Mouse (Mus musculus): ENCODE data around the gene Srebf2. TPM values are rescaled to one million over a fixed set of nuclear protein-coding genes. Genes with fewer than 3 reads are reported as not detected.
A peak's percentile ranks its signal among the peaks of the same experiment; 100 is the strongest.
"Not testable (repeated sequence)": the region's sequence is repeated elsewhere in the genome, so short reads cannot be mapped to it uniquely, and the experiment has no call there.

The Srebf2 gene
- total RNA-seq, 2 experiments from 2014 or later, result 9.0 to 11.2 TPM

GRCm38 (mm10) chr15:82244805-82245161, 97.8 kb downstream of the Srebf2 start:
- ATAC-seq (replicated peaks; ENCODE audit: low FRiP score, poor library complexity, severe bottlenecking), result not testable (repeated sequence)

DNA sequence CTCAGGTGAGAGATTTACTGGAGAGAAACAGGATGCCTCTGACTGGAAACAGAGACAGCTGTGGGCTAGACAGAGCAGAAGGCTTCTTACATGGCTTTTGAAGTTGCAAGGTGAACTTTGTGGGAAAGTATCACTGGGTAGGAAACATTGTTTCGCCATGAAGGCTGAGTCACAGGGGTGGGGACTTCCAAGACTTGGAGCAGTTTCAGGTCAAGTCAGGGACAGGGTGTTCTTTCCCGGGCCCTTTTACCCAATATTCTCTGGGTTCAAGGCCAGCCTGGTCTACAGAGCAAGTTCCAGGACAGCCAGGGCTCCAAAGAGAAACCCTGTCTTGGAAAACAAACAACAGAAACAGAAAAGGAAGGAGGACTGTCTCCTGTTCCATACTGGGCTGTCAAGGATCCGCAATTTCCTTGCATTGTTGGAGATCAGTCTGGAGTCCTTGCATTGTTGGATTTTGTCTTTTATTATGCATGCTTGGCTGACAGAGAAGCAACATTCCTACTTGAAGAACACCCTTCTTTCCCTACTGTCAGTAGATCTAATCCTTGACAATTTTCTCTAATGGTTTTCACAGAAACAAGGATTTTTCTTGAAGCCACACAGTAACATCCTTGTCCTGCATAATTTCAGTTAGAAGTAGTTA, 100.3 kb downstream of the Srebf2 start:
- no peak for ATAC-seq (replicated peaks; ENCODE audit: low FRiP score, poor library complexity, severe bottlenecking)

DNA sequence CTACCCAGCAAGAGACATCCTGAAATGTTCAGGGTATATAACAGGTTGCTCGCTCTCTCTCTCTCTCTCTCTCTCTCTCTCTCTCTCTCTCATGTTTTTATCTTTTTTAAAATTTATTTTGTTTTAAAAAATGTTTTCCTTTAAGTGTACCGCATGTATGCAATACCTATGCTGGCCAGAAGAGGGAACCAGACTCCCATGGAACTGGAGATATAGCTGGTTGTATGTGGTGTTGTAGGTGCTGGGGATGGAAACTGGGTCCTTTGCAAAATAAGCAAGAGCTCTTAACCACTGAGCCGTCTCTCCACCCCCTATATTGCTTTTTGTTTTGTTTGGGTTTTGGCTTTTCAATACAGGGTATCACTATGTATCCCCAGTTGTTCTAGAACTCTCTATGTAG, 104.6 kb downstream of the Srebf2 start:
- peak; percentile 56; the same call in 1 of the 2 replicates for ATAC-seq (replicated peaks; ENCODE audit: low FRiP score, poor library complexity, severe bottlenecking)

DNA sequence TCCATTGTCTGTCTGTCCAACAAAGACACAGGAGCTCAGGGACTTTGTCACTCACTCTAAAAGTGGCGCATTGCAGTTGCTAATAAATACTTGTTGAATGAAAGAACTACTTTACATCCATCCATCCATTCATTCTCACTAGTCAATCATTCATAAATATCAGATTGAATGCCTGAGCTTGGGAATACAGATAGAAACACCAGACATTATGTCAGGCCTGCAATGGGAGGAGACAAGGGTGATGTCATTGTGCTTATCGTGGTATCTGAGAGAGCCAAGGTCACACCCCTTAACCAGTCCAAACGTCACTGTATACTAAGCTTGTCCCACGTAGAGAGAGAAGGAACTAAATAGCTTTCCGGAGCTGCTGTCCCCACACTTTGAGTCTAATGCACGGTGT, 105.1 kb downstream of the Srebf2 start, which contains the start of gene 1500009C09Rik:
1500009C09Rik (plus strand) TSS at position 301 of the 400 bp plus-strand sequence.
- no peak for ATAC-seq (replicated peaks; ENCODE audit: low FRiP score, poor library complexity, severe bottlenecking)

Other genes starting within 250 kb of the Srebf2 start
- 2.9 and 3.8 TPM in 2 replicates for gene Polr3h, start 220.9 kb upstream of the Srebf2 start, total RNA-seq (2015; ENCODE audit: low replicate concordance)
- gene Polr3h, start 220.9 kb upstream of the Srebf2 start, total RNA-seq (2017; ENCODE audit: low replicate concordance), result 6.3 and 17.7 TPM in 2 replicates
- gene Csdc2, start 210.4 kb upstream of the Srebf2 start, total RNA-seq (2015; ENCODE audit: low replicate concordance), result not detected in 2 replicates
- not detected in 2 replicates for gene Csdc2, start 210.4 kb upstream of the Srebf2 start, total RNA-seq (2017; ENCODE audit: low replicate concordance)
- 2.3 and 20.3 TPM in 2 replicates for gene Pmm1, start 186.3 kb upstream of the Srebf2 start, total RNA-seq (2015; ENCODE audit: low replicate concordance)
- gene Pmm1, start 186.3 kb upstream of the Srebf2 start, total RNA-seq (2017; ENCODE audit: low replicate concordance), result 3.9 and 9.5 TPM in 2 replicates
- gene 1700029P11Rik, start 166.6 kb upstream of the Srebf2 start, total RNA-seq (2015; ENCODE audit: low replicate concordance), result not detected in 2 replicates
- not detected in 2 replicates for gene 1700029P11Rik, start 166.6 kb upstream of the Srebf2 start, total RNA-seq (2017; ENCODE audit: low replicate concordance)
- 17.6 and 41.7 TPM in 2 replicates for gene Xrcc6, start 159.3 kb upstream of the Srebf2 start, total RNA-seq (2015; ENCODE audit: low replicate concordance)
- gene Xrcc6, start 159.3 kb upstream of the Srebf2 start, total RNA-seq (2017; ENCODE audit: low replicate concordance), result 23.6 and 52.2 TPM in 2 replicates
- 12.5 and 27.0 TPM in 2 replicates for gene Desi1, start 113.3 kb upstream of the Srebf2 start, total RNA-seq (2015; ENCODE audit: low replicate concordance)
- 3.6 and 5.0 TPM in 2 replicates for gene Desi1, start 113.3 kb upstream of the Srebf2 start, total RNA-seq (2017; ENCODE audit: low replicate concordance)
- 23.2 and 29.7 TPM in 2 replicates for gene Snu13, start 99.6 kb upstream of the Srebf2 start, total RNA-seq (2015; ENCODE audit: low replicate concordance)
- gene Snu13, start 99.6 kb upstream of the Srebf2 start, total RNA-seq (2017; ENCODE audit: low replicate concordance), result 24.5 and 44.7 TPM in 2 replicates
- not detected in 2 replicates for gene 4930407I10Rik, start 88.0 kb upstream of the Srebf2 start, total RNA-seq (2015; ENCODE audit: low replicate concordance)
- gene 4930407I10Rik, start 88.0 kb upstream of the Srebf2 start, total RNA-seq (2017; ENCODE audit: low replicate concordance), result not detected in 2 replicates
- not detected in 2 replicates for gene Mei1, start 77.2 kb upstream of the Srebf2 start, total RNA-seq (2015; ENCODE audit: low replicate concordance)
- not detected in 2 replicates for gene Mei1, start 77.2 kb upstream of the Srebf2 start, total RNA-seq (2017; ENCODE audit: low replicate concordance)
- 0.63 TPM in 1 of 2 replicates, not detected in the other for gene Ccdc134, start 19.3 kb upstream of the Srebf2 start, total RNA-seq (2015; ENCODE audit: low replicate concordance)
- 4.1 and 5.0 TPM in 2 replicates for gene Ccdc134, start 19.3 kb upstream of the Srebf2 start, total RNA-seq (2017; ENCODE audit: low replicate concordance)
- not detected in 2 replicates for gene Shisa8, start 65.6 kb downstream of the Srebf2 start, total RNA-seq (2015; ENCODE audit: low replicate concordance)
- not detected in 2 replicates for gene Shisa8, start 65.6 kb downstream of the Srebf2 start, total RNA-seq (2017; ENCODE audit: low replicate concordance)
- 0.84 and 6.3 TPM in 2 replicates for gene Tnfrsf13c, start 77.2 kb downstream of the Srebf2 start, total RNA-seq (2015; ENCODE audit: low replicate concordance)
- not detected in 2 replicates for gene Tnfrsf13c, start 77.2 kb downstream of the Srebf2 start, total RNA-seq (2017; ENCODE audit: low replicate concordance)
- 10.7 and 11.0 TPM in 2 replicates for gene Cenpm, start 97.6 kb downstream of the Srebf2 start, total RNA-seq (2015; ENCODE audit: low replicate concordance)
- 2.3 and 7.2 TPM in 2 replicates for gene Cenpm, start 97.6 kb downstream of the Srebf2 start, total RNA-seq (2017; ENCODE audit: low replicate concordance)
- gene 1500009C09Rik, start 105.2 kb downstream of the Srebf2 start, total RNA-seq (2015; ENCODE audit: low replicate concordance), result not detected in 2 replicates
- gene 1500009C09Rik, start 105.2 kb downstream of the Srebf2 start, total RNA-seq (2017; ENCODE audit: low replicate concordance), result not detected in 2 replicates
- gene Sept3, start 127.7 kb downstream of the Srebf2 start, total RNA-seq (2015; ENCODE audit: low replicate concordance), result 2.3 TPM in 1 of 2 replicates, not detected in the other
- gene Sept3, start 127.7 kb downstream of the Srebf2 start, total RNA-seq (2017; ENCODE audit: low replicate concordance), result 0.09 TPM in 1 of 2 replicates, not detected in the other
- not detected in 2 replicates for gene Wbp2nl, start 151.8 kb downstream of the Srebf2 start, total RNA-seq (2015; ENCODE audit: low replicate concordance)
- not detected in 2 replicates for gene Wbp2nl, start 151.8 kb downstream of the Srebf2 start, total RNA-seq (2017; ENCODE audit: low replicate concordance)
- gene Naga, start 191.7 kb downstream of the Srebf2 start, total RNA-seq (2015; ENCODE audit: low replicate concordance), result 49.5 and 74.2 TPM in 2 replicates
- gene Naga, start 191.7 kb downstream of the Srebf2 start, total RNA-seq (2017; ENCODE audit: low replicate concordance), result 22.7 and 56.3 TPM in 2 replicates
- 22.7 and 44.9 TPM in 2 replicates for gene Pheta2, start 191.8 kb downstream of the Srebf2 start, total RNA-seq (2015; ENCODE audit: low replicate concordance)
- gene Pheta2, start 191.8 kb downstream of the Srebf2 start, total RNA-seq (2017; ENCODE audit: low replicate concordance), result 79.0 and 86.0 TPM in 2 replicates
- 91.5 and 150 TPM in 2 replicates for gene Smdt1, start 191.8 kb downstream of the Srebf2 start, total RNA-seq (2015; ENCODE audit: low replicate concordance)
- gene Smdt1, start 191.8 kb downstream of the Srebf2 start, total RNA-seq (2017; ENCODE audit: low replicate concordance), result 42.7 and 69.4 TPM in 2 replicates
- gene Ndufa6, start 207.1 kb downstream of the Srebf2 start, total RNA-seq (2015; ENCODE audit: low replicate concordance), result 34.2 and 88.6 TPM in 2 replicates
- gene Ndufa6, start 207.1 kb downstream of the Srebf2 start, total RNA-seq (2017; ENCODE audit: low replicate concordance), result 55.3 and 85.6 TPM in 2 replicates
- gene Cyp2d22, start 233.1 kb downstream of the Srebf2 start, total RNA-seq (2015; ENCODE audit: low replicate concordance), result not detected in 2 replicates
- 0.26 TPM in 1 of 2 replicates, not detected in the other for gene Cyp2d22, start 233.1 kb downstream of the Srebf2 start, total RNA-seq (2017; ENCODE audit: low replicate concordance)
- gene Cyp2d11, start 246.8 kb downstream of the Srebf2 start, total RNA-seq (2015; ENCODE audit: low replicate concordance), result not detected in 2 replicates
- gene Cyp2d11, start 246.8 kb downstream of the Srebf2 start, total RNA-seq (2017; ENCODE audit: low replicate concordance), result not detected in 2 replicates

Data from erythroblast, adult 5-6 weeks (primary cell).